ENCODE assay signal across 1 mouse cellular context in the genomic region with DNA sequence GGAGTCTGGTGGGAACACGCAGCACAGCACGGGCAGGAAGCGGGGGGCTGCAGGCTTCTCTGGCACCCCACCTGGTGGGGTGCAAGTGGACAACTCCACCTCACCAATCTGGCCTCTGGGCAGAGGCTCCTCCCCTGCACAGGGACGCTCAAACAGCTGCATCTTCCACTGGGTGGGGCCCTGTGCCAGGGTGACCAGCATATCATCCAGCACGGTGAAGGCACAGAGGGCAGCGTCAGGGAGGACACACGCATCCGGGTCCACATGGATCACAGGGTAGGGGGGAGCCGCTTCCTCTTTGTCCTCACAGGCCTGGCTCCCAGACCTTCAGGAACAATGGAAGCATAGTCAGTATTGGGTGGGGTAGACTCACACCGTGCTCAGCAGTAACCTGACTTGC.
TF ChIP-seq lines count a peak whose summit lies in the region.

No protein-coding gene starts in this region.

TF ChIP-seq in CH12.LX, 34 proteins besides CTCF, POLR2A, EP300 and RAD21 (continued from another document):
- TF ChIP-seq KAT2A (IDR thresholded peaks at IDR 0.05; ENCODE audit: insufficient replicate concordance, low read length) (no peak), SIN3A (IDR thresholded peaks at IDR 0.05; ENCODE audit: low read length) (no peak), JUND (conservative IDR thresholded peaks at IDR 0.05; ENCODE audit: low read depth, low read length) (no peak)
